Mouse (Mus musculus) hindlimb bud, embryonic 11.5 days (tissue): ENCODE measurements at regions not wholly inside any gene's neighbourhood (a gene's known extent, or its start where the extent isn't known, plus 50 kb on each side); places are given as distances from the start of the nearest gene placed in this dataset.

Experiments used
- DNase-seq: peaks from one replicate; pipeline ENCODE4 v3.0.0-alpha.2; 2012; ENCODE audit warnings: low read depth, low spot score; ENCODE audit errors: extremely low spot score

DNA sequence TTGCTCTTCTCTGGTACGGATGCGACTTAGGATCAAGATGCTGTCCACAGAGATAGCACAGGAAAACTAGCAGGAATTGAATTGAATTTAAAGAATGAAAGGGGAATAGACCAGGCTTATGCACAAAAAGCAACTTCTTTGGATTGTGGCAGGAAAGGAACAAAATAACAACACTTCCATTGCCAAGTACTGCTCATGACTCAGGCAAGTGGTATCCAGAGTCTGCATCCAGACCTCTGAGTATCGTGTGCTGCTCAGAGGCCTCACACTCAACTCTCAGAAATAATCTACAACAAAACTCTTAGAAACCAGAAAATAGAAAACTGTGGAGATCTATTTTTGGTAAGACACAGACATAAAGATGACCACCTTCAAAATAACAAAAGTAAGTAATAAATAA, 176.1 kb upstream of the Egflam start:
- DNase-seq = no peak

DNA sequence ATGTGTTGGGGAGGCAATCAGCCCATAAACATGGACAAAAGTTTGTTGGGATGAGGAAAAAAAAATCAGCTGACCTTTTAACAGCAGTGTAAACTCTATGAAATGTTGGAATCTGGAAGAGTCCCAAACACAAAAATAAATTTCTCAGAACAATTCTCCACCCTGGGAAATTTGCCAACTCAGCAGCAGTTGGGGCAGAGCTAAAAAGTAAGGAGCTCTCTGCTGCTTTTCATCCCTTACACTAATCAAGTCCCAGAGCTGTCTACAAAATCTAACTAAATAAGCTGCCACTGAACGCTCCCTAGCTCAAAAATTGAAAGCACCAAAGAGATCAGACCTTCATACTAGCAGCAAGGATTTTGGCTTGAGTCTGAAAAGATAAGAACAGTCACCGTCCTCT, 176.6 kb upstream of the Egflam start:
- DNase-seq = no peak

DNA sequence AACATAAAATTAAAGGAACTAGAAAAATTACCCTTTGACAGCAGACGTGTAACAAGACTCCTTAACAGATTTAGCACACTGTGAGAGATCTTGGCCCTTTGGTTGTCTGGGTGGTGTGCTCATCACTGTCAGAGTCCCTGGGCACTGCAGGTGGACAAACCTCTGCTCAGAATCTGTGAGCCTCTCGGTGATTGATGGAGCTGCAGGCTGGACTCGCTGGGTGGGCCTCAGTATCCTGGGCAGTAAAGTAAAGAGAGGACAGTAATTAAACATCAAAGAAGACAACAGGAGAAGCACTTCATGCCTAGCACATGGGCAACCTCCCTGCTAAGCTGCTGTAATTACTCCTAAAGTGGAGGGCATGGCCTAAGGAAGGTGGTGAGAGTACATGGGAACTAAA, 180.2 kb upstream of the Egflam start:
- no peak for DNase-seq

DNA sequence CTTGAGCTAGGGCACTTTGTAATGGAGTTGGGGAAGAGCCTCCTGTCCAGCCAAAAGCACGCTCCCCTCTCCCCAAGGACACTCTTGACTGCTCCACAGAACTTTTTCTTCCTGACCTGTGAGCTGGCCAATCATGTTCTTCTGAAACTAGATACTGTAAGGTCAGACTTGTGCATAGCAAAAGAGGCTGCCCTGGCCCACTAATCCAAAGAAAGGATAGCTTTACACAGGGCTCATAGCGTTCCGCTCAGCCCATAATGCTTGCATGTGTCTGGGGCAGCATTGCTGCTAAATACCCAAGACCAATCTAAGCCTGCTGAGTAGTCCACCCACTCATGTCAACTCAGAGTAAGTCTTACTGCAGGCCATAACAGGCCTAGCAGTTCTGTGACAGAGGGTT, 189.0 kb upstream of the Egflam start:
- DNase-seq = no peak

DNA sequence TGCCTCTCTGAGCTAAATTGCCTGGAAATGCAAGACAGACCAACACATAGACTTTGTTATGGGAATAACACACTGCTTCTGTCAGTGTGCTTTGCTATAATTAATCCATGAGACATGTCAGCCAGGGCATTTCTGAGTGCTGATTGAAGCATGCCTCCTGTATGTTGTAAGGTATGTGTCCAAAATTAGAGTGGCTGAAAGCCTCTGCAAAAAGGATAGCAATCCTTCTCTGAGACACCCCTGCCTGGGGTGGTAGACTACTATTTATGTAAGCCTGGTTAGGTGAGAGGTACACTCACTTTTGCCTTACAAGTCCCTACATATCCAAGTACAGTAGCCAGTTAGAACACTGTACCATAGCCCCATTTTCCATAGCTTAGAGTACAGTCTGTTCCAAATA, 193.3 kb upstream of the Egflam start:
- DNase-seq = no peak

DNA sequence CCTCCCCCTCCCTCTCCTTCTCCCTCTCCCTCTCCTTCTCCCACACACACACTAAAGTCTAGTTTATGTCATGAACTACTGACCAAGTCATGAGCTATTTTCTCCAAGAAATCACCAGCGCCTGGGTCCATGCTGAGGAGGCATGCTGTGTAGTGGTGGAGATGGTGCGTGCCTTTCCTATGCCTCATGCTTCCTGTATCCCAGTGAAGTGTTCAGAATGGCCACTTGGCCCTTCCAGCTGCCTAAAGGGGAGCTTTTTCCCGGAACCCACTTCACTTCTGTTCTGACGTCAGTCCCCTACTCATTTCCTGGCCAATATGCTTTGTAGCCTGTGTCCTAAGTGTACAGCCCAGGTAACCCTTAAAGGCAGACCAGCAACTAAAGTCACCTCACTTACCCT, 199.1 kb upstream of the Egflam start:
- DNase-seq = no peak

DNA sequence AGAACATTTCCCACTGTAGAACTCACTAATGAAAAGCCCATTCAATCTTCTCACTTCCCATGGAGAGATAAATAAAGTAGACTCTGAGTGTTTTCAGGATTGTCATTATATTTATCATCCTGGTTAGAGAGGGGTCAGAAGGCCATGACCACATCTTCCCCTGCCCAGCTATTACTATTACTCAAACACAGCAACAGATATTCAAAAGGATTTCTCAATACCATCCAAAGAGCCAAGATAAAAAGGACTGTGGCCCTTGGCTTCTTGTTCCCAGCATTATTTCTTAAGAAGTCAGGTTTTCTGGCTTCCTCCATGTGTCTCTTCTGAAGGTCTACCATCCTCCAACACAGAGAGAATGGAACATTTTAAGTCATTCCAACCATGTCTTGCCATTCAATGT, 199.6 kb upstream of the Egflam start:
- no peak for DNase-seq

DNA sequence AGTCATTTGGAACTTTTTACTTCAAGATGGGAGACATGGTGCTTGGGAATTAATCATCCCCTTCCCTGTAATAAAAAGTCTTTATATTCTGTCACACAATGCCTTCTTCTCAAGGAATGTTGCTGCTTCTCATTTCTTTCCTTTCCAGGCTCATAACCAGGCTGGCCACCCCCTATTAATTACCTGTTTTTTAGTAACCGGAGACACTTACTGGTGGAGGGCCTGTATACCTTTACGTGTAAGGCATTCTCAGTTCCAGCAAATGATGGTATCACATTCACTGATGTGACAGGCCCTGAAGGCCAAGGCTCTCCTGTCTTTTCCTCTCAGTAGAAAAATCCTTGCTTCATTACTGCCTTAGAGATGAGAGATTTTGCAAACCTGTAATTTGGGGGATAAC, 203.3 kb upstream of the Egflam start:
- DNase-seq = no peak

DNA sequence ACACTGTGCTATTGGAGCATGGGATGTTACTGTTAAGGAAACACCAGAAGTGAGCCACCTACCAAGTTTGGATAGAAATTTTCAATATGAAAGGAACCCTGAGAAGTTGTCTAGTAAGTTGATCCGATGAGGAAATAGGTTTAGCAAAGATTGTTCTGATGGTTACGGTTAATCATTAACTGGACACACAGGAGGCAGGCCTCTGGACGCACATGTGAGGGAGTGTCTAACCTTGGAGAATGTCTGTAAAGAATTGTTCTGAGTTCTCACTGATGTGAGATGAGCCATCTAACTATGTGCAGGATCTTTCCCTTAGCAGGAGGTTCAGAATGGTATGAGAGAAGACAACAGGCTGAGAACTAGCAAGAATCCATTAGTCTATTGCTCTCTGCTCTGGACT, 205.8 kb upstream of the Gdnf start:
- DNase-seq = no peak

DNA sequence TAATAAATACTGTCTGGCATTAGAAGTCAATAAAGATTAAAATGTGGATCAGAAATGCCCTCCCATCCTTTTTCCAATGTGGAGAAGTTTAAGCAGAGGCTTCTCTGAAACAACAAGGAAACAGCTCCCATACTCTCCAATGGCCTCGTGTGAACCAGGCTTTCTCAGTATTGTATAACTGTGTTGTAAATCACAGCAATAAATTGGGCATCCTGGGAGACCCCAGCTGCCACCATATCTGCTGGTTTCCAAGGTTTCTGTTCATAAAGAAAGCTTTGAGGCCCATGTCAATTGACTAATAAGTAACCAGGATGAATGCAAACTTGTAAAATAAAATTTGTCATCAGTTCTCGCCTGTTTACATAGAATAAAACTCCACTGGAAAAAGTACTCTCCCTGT, 192.7 kb upstream of the Gdnf start:
- no peak for DNase-seq

DNA sequence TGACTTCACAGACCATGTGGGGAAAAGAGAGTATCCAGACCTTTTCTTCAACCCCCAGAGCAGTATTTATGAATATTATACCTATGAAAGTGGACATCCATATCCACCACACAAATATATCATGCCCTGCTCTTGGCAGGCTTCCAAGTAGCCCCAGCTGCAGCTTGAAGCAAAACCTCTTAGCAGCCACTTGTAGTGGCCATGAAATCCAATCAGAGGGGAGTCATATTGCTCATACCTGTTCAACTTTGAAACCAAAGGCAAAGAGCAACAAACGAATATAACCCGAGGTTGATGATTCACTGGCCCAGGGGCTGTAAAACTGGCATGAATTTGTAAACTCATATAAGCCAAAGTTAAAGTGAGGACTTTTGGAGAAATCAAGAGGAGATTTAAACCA, 187.6 kb upstream of the Gdnf start:
- no peak for DNase-seq

DNA sequence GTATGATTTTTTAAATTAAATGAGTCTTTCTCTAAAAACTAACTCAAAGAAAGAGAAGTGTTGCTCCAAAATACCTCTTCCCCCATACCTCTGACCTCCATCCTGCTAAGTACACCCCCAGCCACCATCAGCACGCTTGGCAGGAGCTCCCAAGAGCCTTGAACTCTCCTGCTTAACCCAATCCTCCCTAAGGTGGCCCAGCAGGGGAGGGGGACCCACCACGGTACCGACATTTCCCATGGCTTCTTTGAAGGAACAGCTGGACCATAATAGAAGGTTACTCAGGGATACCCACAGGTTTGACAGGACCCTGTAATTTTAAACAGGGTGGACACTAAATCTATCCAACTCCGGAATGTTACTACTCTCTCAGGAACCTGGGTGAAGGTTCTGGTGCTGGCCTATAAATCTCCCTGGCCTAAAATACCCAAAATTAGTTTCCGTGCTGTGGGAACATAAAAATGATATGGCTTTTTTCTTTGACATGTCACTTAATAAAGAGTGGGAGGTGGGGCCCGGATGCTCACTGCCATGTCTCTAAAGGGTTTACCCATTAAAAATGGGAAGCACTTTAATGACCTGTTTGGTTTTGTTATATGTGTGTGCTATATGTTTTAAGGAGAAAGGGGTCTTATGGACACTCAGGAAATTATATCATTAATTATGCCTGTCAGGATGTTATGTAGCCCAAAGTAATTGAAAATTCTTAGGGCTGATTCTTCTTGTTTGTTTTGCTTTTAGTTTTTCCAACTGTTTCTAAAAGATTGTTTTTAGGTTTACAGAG, 185.8 kb upstream of the Gdnf start:
- peak; percentile 31 for DNase-seq

DNA sequence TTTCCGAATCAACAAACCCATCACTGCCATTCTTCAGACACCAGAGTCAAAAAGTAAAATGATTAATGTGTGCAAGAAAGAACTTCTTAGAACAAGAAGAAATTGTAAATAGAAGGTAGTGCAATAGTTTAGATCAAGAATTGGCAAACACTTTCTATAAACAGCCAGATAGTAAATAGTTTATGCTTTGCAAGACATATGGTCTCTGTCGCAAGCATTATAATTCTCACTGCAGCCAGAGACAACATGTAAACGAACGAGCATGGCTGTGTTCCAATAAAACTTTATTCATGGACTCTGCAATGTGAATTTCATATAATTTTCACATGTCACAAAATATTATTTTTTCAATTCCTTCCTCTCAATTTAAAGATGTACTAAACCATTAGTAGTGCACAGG, 180.8 kb upstream of the Gdnf start:
- DNase-seq = no peak

DNA sequence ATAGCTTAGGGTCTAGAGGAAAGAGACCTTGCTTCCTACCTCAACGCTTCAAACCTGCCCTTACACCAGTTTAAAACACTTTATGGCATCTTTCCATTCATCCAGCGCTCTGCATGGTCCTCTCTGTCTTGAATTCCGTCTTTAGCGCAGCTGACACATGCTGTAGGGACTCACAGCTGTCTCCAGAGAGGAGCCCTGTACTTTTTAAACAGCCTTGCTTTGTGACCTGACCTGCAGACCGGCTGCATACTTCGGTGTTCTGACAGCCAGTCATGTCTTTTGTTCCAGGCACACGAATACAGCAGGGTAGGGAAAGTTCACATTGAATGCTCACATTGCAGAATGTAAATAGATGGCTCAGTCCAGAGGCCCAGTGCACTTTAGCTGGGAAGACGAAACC, 175.4 kb upstream of the Gdnf start:
- no peak for DNase-seq

DNA sequence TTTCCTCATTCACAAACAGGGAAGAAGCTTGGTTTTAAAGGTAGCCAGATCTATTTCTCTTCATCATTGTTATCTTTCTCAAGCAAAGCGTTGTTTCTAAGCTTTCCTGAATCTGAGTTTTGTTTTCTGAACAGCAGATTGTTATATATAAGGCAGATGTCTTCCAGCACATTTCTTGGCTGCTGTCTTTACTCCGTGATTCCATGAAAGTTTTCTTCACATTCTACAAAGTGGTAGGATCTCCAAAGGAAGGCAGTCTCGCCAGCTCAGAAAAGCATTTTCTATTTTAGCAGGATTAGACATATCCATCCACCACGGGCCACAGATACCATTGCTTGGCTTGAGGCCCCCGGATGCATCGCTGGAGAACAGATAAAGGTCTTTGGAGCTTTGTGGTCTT, 171.2 kb upstream of the Gdnf start:
- DNase-seq = no peak

DNA sequence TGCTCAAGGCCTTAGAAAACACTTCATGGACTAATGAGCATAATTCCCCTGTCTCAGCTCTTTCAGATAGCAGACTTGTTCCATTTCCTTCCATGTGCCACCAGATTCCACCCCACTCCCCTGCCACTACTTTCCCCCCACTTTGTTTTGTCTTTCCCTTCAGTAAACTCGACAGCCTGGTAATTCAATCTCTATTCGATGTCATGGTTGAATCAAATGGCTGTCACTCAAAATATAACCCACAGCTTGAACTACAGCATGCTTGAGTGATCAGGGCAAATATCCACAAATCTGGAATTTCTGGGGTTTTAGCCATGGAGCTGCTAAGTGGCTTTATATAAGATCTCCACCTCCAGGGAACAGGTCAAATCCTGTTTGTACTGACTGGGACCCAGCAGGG, 168.6 kb upstream of the Gdnf start:
- DNase-seq = no peak

DNA sequence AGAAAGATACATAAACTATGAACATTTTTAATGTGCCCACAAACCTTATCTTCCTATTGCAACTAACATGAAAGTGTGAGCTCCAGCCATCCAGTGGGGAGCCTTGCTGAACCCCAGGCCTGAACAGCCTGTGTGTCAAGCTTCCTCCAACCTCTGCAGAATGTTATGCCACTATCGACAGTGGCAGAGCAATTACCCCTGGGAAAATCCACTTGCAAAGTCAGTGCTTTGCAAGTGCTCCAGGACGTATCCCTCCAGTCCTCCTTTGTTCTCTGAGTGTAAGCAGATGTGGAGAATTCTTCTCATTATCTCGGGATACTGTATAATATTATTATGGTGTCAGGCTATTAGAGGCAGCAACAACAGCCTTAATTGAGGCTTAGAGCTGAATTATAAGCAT, 159.9 kb upstream of the Gdnf start:
- DNase-seq = no peak

DNA sequence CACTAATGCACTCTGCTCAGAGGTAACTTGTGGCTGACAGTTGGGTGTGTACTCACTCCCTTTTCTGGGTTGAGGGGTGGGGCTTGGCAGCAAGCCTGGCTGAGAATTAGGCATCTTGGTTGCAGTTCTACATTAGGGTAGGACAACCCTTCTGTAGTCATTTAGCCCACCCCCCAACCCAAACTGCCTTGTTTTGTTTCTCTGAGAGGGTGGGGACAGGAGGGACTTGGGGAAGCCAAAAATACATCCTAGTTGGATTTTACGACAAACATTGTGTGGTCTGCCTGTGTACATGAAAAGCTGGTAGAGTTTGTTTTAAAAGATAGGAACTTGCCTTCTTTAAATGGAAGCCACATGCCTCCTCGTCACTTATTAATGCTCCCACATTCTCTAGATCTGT, 146.8 kb upstream of the Gdnf start:
- no peak for DNase-seq

DNA sequence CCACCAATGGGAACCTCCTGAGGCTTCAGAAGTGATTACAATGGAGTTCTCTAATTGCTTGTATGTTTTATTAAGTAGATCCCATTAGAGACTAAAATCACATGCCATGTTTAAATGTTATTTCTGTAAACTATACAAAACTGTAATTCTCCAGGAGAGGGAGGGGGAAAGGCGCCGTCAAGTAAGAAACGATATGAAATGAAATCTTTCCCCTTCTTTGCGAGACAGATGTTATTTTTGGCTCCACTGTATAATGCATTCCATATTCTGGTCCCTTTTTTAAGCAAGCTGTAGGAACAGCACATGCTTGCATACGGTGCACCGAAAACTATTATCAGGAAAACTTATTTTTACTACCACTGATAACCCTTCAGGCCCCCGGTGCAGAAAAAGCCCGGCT, 141.0 kb upstream of the Gdnf start:
- no peak for DNase-seq

DNA sequence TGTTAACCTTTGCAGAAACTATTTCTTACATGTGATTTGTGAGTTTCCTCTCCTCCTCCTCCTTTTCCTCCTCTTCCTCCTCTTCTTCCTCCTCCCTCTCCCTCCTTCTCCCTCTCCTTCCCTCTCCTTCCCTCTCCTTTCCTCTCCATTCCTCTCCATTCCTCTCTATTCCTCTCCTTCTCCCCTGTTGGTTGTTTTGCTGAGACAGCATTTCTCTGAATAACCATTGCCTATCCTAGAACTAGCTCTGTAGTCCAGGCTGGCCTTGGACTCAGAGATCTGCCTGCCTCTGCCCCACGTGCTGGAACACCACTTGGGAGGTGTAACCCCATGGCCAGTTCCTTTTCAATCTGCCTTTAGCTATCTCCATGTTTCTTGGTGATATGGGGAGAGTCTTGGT, 133.7 kb upstream of the Gdnf start:
- no peak for DNase-seq

DNA sequence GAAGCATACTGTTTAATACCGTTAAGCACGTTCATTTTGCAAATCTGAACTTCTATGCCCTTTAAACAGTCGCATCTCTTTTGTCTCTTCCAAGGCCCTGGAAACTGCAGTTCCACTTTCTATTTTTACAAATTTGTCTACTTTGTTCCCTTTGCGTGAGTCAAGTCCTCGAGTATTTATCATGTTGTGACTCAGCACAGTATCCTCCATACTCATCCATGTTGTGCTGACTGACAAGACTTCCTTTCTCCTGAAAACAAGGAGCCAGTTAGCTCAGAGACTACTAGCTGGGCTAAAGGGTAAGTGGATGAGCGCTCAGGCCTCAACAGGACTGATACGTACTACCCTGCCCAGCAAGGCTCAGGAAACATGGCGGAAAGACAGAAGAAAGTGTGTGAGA, 131.9 kb upstream of the Gdnf start:
- DNase-seq = no peak

DNA sequence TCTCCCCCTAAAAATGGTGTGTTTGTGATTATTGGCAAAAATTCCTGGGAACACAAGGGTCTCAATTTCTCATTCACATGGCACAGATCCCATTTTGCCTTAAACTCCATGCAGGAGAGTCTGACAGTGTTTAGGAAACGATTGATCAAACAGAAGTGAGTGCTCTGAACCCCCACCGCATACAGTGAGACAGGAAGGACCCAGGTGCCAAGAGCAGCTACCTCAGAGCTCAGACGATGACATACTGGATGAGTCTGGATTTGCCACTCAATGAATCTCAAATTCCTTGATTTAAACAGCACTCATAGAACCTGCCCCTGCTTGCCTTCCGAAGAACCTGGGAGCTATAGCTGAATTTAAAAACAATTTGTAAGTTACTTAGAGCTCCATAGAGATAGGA, 129.6 kb upstream of the Gdnf start:
- DNase-seq = no peak

DNA sequence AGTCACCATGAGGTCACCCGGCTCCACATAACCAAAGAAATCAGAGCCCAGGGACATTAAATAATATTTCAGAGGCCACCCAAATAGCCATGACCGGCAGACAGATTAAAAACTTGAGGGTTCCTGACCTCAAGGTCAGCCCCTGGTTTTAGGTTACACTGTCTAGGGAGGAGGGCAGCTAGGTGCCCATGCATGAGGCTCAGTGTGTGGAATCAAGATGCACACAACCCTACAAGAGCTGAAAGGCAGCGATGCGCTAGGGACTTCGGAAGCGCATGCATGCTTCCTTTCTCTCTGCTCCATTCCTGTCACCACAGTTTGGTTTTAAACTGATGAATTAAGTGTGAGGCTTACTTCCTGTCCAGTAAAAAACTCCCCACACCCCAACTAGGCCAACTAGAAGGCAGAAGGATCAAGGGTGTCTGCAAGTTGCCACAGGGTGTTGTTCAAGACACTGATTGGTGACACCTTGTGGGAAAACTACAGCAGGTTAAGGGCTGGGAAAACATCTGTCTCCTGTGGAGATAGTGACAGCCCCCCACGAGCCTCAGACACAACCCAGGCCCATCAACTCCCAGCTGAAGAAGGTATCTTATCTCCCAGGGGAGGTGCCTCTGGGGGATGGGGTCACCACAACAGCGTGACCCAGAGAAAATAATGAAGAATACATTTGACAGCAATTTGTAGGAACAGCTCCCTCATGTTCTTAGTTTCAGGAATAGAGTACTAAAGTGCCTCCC, 127.2 kb upstream of the Gdnf start:
- DNase-seq = no peak
